Mouse (Mus musculus) layer of hippocampus, postnatal 25 days (tissue): Measurements from ENCODE around the gene Ppp2r5a. TPM values are rescaled to one million over a fixed set of nuclear protein-coding genes. Genes with fewer than 3 reads are reported as not detected.

Experiments used
- DNase-seq, 2 experiments: peaks; one replicate each; pipeline ENCODE4 v3.0.0; 2022; ENCODE audit warnings: mixed read lengths in 2 of 2, low spot score in 1 of 2; ENCODE audit errors: extremely low spot score in 1 of 2
- total RNA-seq, 2 experiments: library from RNA; stranded (reverse); gene quantifications; 2 replicates each; pipeline ENCODE4 v1.2.3; 2021

The Ppp2r5a gene
- total RNA-seq, 2 experiments from 2014 or later, result 69.3 to 70.9 TPM

DNA sequence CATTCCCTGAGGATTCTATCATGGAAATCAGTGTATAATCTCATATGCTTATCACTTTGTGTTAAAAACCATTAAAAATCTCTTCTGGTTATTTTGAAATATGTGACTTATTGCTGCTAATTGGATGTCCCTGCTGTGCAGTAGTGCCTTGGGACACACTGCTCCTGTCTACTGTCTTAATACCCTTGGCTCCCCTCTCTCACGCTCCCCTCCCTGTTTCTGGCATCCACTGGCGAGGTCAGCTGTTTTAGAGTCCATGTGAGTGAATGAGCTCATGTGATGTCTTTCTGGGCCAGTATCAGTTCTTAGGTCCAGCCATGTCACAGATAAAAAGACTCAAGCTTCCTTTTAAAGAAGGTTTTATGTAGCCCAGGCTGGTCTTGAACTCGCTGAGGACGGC, 72.7 kb downstream of the Ppp2r5a start:
- DNase-seq, result no peak

DNA sequence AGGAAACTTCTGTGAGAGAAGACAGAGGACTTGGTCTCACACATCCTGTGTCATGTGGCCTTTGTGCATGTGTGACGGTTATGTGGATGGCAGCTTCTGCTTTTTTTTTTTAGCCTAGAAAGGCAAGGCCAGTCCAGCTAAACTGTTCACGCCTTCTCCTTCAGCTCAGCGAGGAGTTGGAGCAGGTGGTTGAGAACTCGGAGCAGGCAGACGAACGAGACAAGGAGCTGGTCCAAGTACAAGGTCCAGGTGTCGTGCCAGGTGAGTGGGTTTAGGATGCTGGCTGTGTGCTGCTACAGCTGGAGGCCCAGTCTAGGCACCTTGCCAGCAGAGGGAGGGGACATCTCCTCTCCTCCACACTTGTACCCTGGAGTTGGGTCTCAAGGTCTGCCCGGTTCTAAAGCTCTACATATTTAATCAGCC, 75.0 kb downstream of the Ppp2r5a start:
- no peak for DNase-seq

DNA sequence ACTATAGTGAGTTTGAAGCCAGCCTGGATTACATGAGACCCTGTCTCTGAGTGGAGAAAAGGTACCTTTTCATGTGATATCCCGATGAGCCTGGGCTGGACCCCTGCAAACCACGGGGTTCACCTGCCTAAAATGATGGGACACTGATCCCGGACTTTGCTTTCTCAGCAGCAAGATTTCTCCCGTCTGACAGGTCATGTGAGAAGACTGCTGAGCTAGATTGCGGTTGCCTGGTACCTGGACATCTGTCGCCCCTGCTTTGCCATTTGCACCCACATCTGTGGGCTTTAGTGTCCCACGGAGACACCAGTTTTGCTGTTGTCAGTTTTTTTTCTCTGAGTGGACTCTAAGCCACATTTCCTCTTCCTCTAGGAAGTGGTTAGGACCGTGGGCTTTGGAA, 75.8 kb downstream of the Ppp2r5a start:
- DNase-seq, result no peak

DNA sequence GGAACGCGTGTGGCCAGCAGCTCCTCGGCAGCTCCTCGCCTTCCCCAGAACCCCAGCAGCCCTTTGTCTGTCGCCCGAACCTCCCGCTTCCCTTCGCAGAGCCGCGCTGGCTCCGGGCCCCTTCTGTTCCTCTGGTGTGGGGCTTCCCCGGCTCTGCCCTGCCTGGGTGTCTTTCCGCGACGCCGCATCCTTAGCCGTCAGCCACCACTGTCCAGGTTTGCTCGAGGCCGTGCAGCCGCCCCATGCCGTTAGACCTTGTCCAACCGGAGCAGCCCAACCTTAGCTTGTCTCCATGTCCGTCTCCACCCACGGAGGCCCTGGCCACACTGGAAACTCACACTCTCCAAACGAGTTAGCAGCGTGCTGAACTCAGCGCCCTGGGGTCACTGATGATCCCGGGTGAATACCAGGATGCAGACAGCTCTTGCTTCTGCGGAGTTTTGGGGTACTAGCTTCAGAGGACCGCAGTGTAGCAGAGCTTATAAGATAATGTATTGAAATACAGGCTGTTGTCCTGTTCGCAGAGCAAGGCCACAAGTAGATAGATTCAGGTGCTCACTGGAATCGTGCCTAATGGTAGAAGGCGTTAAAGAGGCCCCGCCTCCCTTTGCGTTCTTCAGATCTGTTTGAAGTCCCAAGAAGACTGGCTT, 76.7 kb downstream of the Ppp2r5a start:
- DNase-seq, result peak in 1 of 2 experiments; percentile 36

DNA sequence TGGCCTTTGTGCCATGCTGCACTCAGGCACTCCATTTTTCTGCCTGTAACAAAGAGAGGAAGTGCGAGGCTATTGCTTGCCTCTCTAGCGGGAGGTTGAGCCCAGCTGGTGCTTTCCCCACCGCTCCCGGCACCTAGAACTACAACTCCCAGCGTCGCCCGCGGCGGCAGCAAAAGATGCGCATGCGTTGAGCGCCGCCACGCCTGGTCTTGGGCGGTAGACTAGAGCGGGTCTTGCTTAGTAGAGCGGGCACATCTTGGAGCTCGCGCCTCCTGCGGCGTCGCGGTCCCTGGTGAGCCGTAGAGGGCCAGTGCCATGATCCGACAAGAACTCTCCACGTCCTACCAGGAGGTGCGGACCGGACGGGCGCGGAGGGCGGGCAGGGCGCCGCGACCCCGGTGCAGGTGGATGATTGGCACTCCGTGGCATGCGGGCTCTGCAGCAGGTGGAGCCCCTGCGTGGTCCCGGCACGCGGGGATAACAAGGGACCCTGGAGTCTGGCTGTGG, 77.3 kb downstream of the Ppp2r5a start, which contains the start of gene Tmem206:
Gene Tmem206, plus strand, starts transcription at position 187 of the 507 bp plus-strand sequence.
- peak; percentile 91 to 95 for DNase-seq

DNA sequence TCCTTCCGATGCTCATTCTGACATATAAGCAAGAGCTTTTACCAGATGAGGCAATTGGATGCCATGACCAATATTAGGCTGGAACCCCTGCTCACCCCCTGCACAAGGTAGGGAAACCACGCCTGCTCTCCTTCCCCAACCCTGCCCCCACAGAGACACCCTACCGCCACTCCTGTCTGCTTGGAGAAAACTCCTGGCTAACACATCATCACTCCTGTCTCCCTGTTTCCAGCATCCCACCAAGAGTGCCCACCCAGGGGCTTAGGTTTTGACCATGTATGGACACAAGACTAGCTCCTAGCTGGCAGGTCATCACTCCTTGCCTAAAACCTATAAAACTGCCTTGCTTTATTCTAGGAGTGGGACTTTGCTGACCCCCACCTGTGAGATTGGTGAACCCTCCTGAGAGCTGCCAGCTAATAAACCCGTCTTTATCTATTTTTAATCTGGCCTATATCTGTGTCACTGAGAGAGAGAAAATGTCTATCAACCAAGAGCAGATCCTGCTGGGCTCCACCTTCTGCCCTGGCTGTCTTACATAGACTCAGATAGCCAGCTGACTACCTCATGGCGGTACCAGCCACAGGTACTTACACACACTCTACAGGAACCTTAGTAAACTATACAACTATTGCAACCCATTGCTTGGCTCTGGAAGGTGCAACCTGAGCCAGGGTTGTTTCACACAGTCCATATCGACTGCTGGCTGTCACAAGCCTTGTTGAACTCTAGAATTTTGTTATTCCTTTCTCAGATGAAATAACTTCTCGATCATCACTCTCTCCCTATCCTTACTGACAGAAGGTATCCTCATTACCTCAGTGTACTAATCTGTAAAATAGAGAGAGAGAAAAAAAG, 78.1 kb downstream of the Ppp2r5a start:
- DNase-seq, result no peak

DNA sequence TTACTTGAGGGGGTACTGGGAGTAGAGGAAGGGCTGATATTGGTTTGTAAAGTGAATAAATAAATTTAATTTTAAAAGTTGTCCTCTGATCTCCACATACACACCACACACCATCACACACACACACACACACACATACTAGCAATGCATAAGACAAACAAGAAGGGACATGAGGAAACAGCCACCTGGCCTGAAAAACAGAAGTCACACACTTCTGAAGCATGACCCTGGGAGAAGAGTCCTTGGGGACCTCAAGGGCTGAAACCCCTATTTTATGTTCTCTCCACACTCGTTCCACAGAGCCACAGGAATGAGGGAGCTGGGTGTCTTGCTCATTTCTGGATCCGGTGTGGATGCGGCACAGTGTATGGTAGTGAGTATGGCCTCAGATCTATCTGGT, 79.7 kb downstream of the Ppp2r5a start:
- DNase-seq, result no peak

DNA sequence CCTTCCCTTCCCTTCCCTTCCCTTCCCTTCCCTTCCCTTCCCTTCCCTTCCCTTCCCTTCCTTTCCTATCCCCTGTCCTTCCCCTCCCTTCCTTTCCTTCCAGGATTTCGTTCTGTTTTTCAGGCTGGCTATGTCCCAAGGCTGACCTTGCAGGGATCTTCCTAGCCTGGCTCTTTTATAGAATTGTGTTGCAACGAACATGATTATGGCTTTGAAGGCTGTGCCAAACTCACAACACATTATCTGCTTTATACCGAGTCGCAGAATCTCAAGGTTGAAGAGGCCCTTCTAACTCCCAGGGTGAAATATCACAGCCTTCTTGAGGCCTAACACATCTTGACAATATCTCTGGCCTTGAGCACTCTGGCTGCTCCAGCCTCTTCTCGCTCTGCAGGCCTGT, 84.4 kb downstream of the Ppp2r5a start:
- DNase-seq, result no peak

DNA sequence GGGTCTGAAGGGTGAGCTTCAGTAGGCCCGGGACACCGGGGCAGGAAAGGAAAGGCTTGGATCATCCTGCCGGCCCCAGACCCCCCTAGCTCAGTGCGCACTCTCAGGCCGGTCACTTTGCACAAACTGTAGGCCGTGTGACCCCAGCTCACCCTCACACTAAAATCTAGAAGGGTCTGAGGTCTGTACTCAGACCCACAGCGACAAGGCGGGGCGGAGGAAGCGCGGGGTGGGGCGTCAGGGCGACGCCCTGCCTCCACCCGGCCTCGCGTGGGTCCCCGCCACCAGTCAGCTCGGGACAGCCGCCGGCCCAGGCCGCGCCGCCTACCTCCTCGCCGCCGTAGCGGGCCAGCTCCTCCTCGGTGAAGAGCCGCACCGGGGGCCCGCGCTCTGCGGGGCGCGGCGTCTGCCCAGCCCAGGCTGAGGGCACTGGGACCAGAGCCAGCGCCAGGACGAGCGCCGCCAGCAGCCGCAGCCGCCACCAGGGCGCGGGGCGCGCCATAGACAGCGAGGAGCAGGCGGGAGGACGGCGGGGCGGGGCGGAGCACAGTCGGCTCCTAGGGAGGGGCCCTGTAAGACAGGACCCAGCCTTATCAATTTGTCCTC, 85.4 kb downstream of the Ppp2r5a start, which contains the start of gene Nenf:
Gene Nenf, minus strand, starts transcription at position 604 of the 606 bp plus-strand sequence.
- DNase-seq, result peak; percentile 59

DNA sequence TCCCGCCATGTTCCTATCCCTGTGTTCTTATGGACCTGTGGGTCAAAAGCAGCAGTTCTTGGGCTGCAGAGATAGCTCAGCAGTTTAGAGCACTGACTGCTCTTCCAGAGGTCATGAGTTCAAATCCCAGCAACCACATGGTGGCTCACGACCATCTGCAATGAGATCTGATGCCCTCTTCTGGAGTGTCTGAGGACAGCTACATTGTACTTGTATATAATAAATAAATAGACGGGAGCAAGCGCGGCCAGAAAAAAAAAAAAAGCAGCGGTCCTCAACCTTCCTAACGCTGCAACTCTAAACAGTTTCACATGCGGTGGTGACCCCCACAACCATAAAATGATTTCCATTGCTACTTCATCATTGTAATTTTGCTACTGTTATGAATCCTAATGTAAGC, 86.3 kb downstream of the Ppp2r5a start:
- no peak for DNase-seq

DNA sequence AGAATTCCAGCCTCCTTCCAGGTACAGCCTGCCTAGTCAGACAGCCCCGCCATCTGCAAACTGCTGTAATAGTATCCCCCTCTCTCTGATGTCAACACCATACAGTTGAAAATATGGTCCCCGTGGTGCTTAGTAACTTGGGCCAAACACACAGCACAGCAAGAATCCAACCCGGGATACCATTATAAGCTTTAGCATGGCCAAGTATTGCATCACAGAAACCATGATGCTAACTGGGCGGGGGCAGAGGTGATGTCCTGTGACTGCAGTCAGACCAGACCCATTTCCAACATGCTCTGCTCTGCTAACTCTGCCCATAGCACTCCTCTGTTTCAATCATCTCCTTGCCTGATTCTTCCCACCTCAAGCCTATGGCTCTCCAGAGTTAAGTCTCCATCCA, 89.1 kb downstream of the Ppp2r5a start:
- no peak for DNase-seq

DNA sequence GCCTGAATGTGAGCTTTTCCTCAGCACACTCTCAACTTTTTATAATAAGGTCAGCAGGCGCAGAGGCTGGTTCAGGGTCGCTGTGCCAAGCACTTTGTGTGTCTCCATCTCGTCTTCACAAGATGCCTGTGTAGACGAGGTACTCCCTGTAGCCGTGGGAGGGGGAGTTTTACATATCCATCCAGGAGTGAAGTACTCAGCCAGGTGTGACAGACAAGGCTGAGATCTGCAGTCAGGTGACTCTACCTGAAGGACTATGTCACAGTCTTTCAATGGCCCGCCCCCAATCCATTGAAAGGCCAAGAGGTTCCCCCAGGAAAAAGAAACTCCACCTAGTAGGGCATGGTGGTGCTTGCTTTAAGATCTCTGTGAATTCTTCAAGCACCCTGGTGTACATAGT, 89.9 kb downstream of the Ppp2r5a start:
- DNase-seq, result no peak

DNA sequence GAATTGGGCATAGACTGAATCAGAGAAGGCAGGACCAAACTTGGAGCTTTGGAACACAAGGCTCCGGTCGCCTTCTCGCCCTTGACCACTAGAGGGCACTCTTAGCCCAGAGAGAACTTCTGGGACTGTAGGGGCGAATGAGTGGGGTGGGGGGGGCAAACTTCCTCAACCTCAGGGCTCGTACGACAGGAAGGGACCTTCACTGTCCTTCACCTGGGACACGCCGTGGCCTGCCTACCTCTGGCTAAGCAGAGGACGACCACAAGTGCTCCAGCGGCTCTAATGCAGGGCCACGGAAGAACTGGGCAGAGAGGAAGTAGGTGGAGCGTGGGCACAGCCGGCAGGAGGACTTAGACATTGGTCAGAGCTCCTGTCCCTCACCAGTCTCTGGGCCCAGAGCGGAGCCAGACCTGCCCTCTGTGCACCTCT, 90.5 kb downstream of the Ppp2r5a start:
- DNase-seq, result peak; percentile 75 to 88

DNA sequence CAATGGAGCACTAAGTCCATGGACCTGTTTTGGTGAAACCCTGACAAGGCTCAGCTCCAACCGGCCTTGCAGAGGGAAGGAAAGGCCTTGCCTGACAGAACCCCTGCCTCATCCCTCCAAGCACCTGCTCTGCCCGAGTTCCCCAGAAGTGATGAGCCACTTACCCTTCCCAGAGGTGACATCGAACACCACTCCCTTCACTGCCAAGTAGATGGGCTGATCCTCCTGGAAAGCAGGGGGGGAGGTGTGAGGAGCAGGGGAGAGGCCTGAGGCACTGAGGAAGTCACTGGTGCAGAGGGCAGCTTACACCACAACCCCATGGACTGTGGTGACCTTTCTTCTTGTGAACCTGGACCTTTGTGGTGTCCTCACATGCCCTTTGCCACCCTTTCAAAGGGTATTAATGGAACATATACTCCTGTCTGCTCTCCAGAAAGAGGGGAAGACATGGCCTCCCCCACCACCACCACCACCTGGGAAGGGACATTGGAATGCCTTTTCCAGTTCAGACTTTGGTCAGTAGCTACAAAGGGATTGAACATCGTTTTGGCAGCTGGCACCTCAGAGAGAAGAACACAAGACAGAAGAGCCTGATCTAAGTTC, 91.7 kb downstream of the Ppp2r5a start:
- no peak for DNase-seq

DNA sequence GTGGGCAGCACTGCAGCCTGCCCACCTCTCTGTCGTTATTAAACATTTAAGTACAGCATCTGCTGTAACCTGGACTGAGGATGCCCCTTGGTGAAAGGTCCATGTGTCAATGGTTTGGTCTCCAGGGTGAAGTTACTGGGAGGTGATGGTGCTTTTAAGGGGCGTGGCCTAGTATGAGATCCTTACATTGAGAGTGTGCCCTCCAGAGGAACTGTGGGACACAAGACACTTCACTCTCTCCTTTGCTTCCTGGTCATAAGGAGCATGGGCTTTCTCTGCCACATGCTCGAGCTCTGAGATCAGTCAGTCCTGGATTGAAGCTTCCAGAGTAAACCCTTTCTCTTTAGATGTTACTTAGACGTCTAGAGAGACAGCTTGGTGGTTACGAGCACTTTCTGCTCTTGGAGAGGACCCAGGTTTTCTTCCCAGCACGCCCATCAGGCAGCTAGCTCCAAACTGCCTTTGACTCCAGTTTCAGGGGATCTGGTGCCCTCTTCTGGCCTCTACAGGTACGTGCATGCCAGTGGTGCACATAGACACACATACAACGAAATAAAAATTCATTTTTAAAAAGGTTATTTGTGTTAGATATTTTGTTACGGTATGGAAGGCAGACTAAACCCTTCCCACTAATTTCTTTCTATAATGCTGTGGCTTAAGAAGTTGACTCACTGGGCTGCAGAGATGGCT, 95.2 kb downstream of the Ppp2r5a start:
- DNase-seq, result no peak

DNA sequence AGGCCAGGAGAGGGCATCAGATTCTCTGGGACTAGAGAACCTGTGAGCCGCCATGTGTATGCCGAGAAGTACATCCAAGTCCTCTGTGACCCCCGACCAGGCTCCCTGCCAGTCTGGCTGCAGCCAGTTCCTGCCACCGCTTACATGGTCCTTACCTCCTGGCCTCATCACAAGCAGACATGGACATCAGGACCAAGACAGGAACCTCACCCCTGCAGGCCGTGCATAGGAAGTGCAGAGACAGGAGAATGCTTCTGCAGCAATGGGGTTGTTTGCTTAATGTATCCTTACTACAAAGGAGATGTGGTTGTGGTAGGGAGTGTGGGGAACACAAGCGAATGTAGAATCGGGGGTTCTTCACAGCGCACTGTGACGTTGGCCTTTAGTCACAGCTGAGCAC, 96.8 kb downstream of the Ppp2r5a start:
- DNase-seq, result no peak

DNA sequence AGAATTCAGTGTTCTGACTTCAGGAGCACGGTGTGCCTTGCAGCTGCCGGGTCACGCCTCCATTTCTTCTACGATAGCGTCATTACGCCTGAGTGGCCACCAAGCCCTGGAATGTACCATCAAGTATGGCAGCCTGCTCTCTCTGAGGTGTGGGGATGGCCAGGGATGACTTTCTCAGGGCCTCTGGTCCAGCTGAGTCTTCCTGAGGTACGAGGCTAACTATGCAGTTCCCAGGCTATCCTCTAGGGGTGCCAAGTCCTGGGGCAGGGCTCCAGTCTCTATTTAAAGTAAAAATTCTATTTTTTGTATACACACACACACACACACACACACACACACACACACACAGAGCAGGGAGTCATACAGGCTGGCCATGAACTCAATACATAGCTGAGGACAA, 97.5 kb downstream of the Ppp2r5a start:
- no peak for DNase-seq

DNA sequence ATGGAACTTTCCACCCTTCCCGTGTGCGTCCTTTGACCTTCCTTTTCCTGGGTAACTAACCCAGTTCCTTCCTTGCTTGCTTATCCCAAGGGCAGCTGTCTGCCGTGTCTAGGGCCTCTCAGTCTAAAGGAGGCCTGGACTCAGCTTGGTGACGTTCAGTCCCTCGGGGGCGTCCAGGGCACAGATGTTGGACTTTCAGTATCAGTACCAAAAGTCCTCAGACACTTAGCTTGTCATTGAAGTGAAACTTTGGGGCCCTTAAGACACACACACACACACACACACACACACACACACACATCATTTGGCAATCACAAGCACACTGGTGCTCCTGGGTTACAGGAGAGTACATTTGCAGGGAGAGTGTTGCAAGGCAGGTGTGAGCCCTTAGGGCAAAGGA, 98.9 kb downstream of the Ppp2r5a start:
- no peak for DNase-seq

DNA sequence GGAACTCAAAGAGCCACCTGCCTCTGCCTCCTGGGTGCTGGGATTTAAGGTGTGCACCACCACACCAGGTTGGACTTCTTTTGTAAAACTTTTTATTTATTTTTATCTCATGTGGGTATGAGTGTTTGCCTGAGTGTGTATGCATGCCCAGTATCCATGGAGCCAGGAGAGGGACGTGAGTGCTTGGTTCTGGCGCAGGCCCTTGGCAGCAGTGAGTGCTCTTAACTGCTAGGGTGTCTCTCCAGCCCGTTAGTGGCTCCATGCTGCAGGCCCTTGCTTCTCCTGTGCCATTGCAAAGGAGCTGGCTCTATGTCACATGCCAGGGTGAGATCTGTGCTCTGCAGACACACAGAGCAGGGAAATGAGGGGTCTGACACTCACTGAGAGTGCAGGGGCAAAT, 99.3 kb downstream of the Ppp2r5a start:
- DNase-seq, result no peak
